Mouse (Mus musculus): ENCODE results near the gene Txlng. TPM values are rescaled to one million over a fixed set of nuclear protein-coding genes. Genes with fewer than 3 reads are reported as not detected.
"Not testable (repeated sequence)": the region's sequence is repeated elsewhere in the genome, so short reads cannot be mapped to it uniquely, and the experiment has no call there.

Txlng gene
- polyA plus RNA-seq, 1 experiment from 2014 or later = 11.9 TPM

GRCm38 (mm10) chrX:162832101-162832500 lies 2.8 kb upstream of the Txlng start:
- DNase-seq (ENCODE audit: low spot score) (no peak), ATAC-seq (ENCODE audit: low read depth) (no peak)
- no peak overlapping the region for H3K4me2 ChIP-seq (ENCODE audit: low read depth, low read length)
- H3K36me3 ChIP-seq (ENCODE audit: control insufficient read depth, insufficient read depth, low read length) = no peaks in the 10 kb centered on the region
- H3K27me3 ChIP-seq (replicated peaks; ENCODE audit: control insufficient read depth, insufficient read depth, low read length) = no peaks in the 10 kb centered on the region
- H3K9ac ChIP-seq (ENCODE audit: low read depth, low read length) = no peak overlapping the region
- 46% methylated on average over 3 of the region's 3 CpGs for WGBS
- no peak overlapping the region for H3K27ac ChIP-seq (replicated peaks; ENCODE audit: low read depth, low read length)
- no peak overlapping the region for H3K4me3 ChIP-seq (ENCODE audit: low read depth, low read length)
- no peaks in the 10 kb centered on the region for H3K9me3 ChIP-seq (ENCODE audit: control insufficient read depth, low read length)
- H3K4me1 ChIP-seq (ENCODE audit: control insufficient read depth, insufficient read depth, low read length) = no peaks in the 10 kb centered on the region

- DNase-seq (ENCODE audit: low spot score) (no peak), ATAC-seq (ENCODE audit: low read depth) (no peak)
- 61% methylated on average over 1 of the region's 1 CpGs for WGBS
- Histone ChIP-seq H3K4me1 (ENCODE audit: control insufficient read depth, insufficient read depth, low read length) (no peaks in the 10 kb centered on the region), H3K36me3 (ENCODE audit: control insufficient read depth, insufficient read depth, low read length) (no peaks in the 10 kb centered on the region), H3K9me3 (ENCODE audit: control insufficient read depth, low read length) (no peaks in the 10 kb centered on the region), H3K4me2 (ENCODE audit: low read depth, low read length) (no peak overlapping the region), H3K9ac (ENCODE audit: low read depth, low read length) (no peak overlapping the region), H3K27me3 (replicated peaks; ENCODE audit: control insufficient read depth, insufficient read depth, low read length) (no peaks in the 10 kb centered on the region), H3K4me3 (ENCODE audit: low read depth, low read length) (no peak overlapping the region), H3K27ac (replicated peaks; ENCODE audit: low read depth, low read length) (no peak overlapping the region)
Measured at GRCm38 (mm10) chrX:162831542-162831941, 2.3 kb upstream of the Txlng start.

GRCm38 (mm10) chrX:162831036-162831435 lies 1.8 kb upstream of the Txlng start:
- H3K9ac ChIP-seq (ENCODE audit: low read depth, low read length) = no peak overlapping the region
- H3K4me3 ChIP-seq (ENCODE audit: low read depth, low read length) = no peak overlapping the region
- H3K27ac ChIP-seq (replicated peaks; ENCODE audit: low read depth, low read length) = no peak overlapping the region
- DNase-seq (ENCODE audit: low spot score) (no peak), ATAC-seq (ENCODE audit: low read depth) (no peak)
- no peaks in the 10 kb centered on the region for H3K9me3 ChIP-seq (ENCODE audit: control insufficient read depth, low read length)
- no peaks in the 10 kb centered on the region for H3K27me3 ChIP-seq (replicated peaks; ENCODE audit: control insufficient read depth, insufficient read depth, low read length)
- no peaks in the 10 kb centered on the region for H3K36me3 ChIP-seq (ENCODE audit: control insufficient read depth, insufficient read depth, low read length)
- H3K4me1 ChIP-seq (ENCODE audit: control insufficient read depth, insufficient read depth, low read length) = no peaks in the 10 kb centered on the region
- no peak overlapping the region for H3K4me2 ChIP-seq (ENCODE audit: low read depth, low read length)
- WGBS = 13% methylated on average over 1 of the region's 1 CpGs

GRCm38 (mm10) chrX:162830313-162830712 lies 1.1 kb upstream of the Txlng start:
- not testable (repeated sequence) for DNase-seq (ENCODE audit: low spot score); H3K4me1 ChIP-seq (ENCODE audit: control insufficient read depth, insufficient read depth, low read length); ATAC-seq (ENCODE audit: low read depth); H3K9me3 ChIP-seq (ENCODE audit: control insufficient read depth, low read length); H3K36me3 ChIP-seq (ENCODE audit: control insufficient read depth, insufficient read depth, low read length); H3K27me3 ChIP-seq (replicated peaks; ENCODE audit: control insufficient read depth, insufficient read depth, low read length); H3K9ac ChIP-seq (ENCODE audit: low read depth, low read length); H3K4me3 ChIP-seq (ENCODE audit: low read depth, low read length); H3K27ac ChIP-seq (replicated peaks; ENCODE audit: low read depth, low read length)
- H3K4me2 ChIP-seq (ENCODE audit: low read depth, low read length) = 0 out of 2 replicates have a peak overlapping the region, but pooled peaks have one; percentile 47
- WGBS = 58% methylated on average over 2 of the region's 2 CpGs

GRCm38 (mm10) chrX:162829741-162830140 lies 487 bp upstream of the Txlng start:
- no peaks in the 10 kb centered on the region for H3K36me3 ChIP-seq (ENCODE audit: control insufficient read depth, insufficient read depth, low read length)
- peak overlapping the region; percentile 47 for H3K4me2 ChIP-seq (ENCODE audit: low read depth, low read length)
- H3K4me1 ChIP-seq (ENCODE audit: control insufficient read depth, insufficient read depth, low read length) = no peaks in the 10 kb centered on the region
- H3K27me3 ChIP-seq (replicated peaks; ENCODE audit: control insufficient read depth, insufficient read depth, low read length) = no peaks in the 10 kb centered on the region
- H3K4me3 ChIP-seq (ENCODE audit: low read depth, low read length) = peak overlapping the region; percentile 55
- H3K9ac ChIP-seq (ENCODE audit: low read depth, low read length) = peak overlapping the region; percentile 48; the same call in 1 of the 2 replicates
- DNase-seq (ENCODE audit: low spot score) (no peak), ATAC-seq (ENCODE audit: low read depth) (no peak)
- no peaks in the 10 kb centered on the region for H3K9me3 ChIP-seq (ENCODE audit: control insufficient read depth, low read length)
- H3K27ac ChIP-seq (replicated peaks; ENCODE audit: low read depth, low read length) = no peak overlapping the region
- WGBS = 37% methylated on average over 5 of the region's 5 CpGs

GRCm38 (mm10) chrX:162828783-162829182 lies 471 bp downstream of the Txlng start:
- Histone ChIP-seq H3K9me3 (ENCODE audit: control insufficient read depth, low read length) (no peaks in the 10 kb centered on the region), H3K4me3 (ENCODE audit: low read depth, low read length) (peak overlapping the region; percentile 55), H3K27me3 (replicated peaks; ENCODE audit: control insufficient read depth, insufficient read depth, low read length) (no peaks in the 10 kb centered on the region), H3K9ac (ENCODE audit: low read depth, low read length) (peak overlapping the region; percentile 55), H3K36me3 (ENCODE audit: control insufficient read depth, insufficient read depth, low read length) (no peaks in the 10 kb centered on the region), H3K4me1 (ENCODE audit: control insufficient read depth, insufficient read depth, low read length) (no peaks in the 10 kb centered on the region), H3K4me2 (ENCODE audit: low read depth, low read length) (peak overlapping the region; percentile 84), H3K27ac (replicated peaks; ENCODE audit: low read depth, low read length) (no peak overlapping the region)
- WGBS = 14% methylated on average over 9 of the region's 20 CpGs
- no peak for DNase-seq (ENCODE audit: low spot score)
- 0 out of 2 replicates have a peak, but pooled peaks have one; percentile 9 for ATAC-seq (ENCODE audit: low read depth)

GRCm38 (mm10) chrX:162828016-162828415 lies 1.2 kb downstream of the Txlng start:
- Histone ChIP-seq H3K36me3 (ENCODE audit: control insufficient read depth, insufficient read depth, low read length) (no peaks in the 10 kb centered on the region), H3K4me3 (ENCODE audit: low read depth, low read length) (peak overlapping the region; percentile 55), H3K4me2 (ENCODE audit: low read depth, low read length) (peak overlapping the region; percentile 84), H3K9ac (ENCODE audit: low read depth, low read length) (no peak overlapping the region), H3K9me3 (ENCODE audit: control insufficient read depth, low read length) (no peaks in the 10 kb centered on the region), H3K27me3 (replicated peaks; ENCODE audit: control insufficient read depth, insufficient read depth, low read length) (no peaks in the 10 kb centered on the region), H3K27ac (replicated peaks; ENCODE audit: low read depth, low read length) (no peak overlapping the region), H3K4me1 (ENCODE audit: control insufficient read depth, insufficient read depth, low read length) (no peaks in the 10 kb centered on the region)
- no peak for ATAC-seq (ENCODE audit: low read depth)
- 39% methylated on average over 6 of the region's 6 CpGs for WGBS
- no peak for DNase-seq (ENCODE audit: low spot score)

- H3K27ac ChIP-seq (replicated peaks; ENCODE audit: low read depth, low read length) = no peak overlapping the region
- no peak for ATAC-seq (ENCODE audit: low read depth)
- H3K27me3 ChIP-seq (replicated peaks; ENCODE audit: control insufficient read depth, insufficient read depth, low read length) = no peaks in the 10 kb centered on the region
- H3K36me3 ChIP-seq (ENCODE audit: control insufficient read depth, insufficient read depth, low read length) = 0 out of 2 replicates have a peak, but pooled peaks cover 7% of the 10 kb centered on the region
- H3K9ac ChIP-seq (ENCODE audit: low read depth, low read length) = no peak overlapping the region
- no peak overlapping the region for H3K4me2 ChIP-seq (ENCODE audit: low read depth, low read length)
- H3K4me3 ChIP-seq (ENCODE audit: low read depth, low read length) = no peak overlapping the region
- no peaks in the 10 kb centered on the region for H3K9me3 ChIP-seq (ENCODE audit: control insufficient read depth, low read length)
- H3K4me1 ChIP-seq (ENCODE audit: control insufficient read depth, insufficient read depth, low read length) = no peaks in the 10 kb centered on the region
- DNase-seq (ENCODE audit: low spot score) = peak; percentile 48
Measured at GRCm38 (mm10) chrX:162800371-162800770, 28.9 kb downstream of the Txlng start.

GRCm38 (mm10) chrX:162791392-162791791 lies 37.9 kb downstream of the Txlng start:
- 78% methylated on average over 5 of the region's 5 CpGs for WGBS
- not testable (repeated sequence) for H3K27me3 ChIP-seq (replicated peaks; ENCODE audit: control insufficient read depth, insufficient read depth, low read length); DNase-seq (ENCODE audit: low spot score); H3K4me3 ChIP-seq (ENCODE audit: low read depth, low read length); H3K4me2 ChIP-seq (ENCODE audit: low read depth, low read length); H3K4me1 ChIP-seq (ENCODE audit: control insufficient read depth, insufficient read depth, low read length); H3K9me3 ChIP-seq (ENCODE audit: control insufficient read depth, low read length); H3K27ac ChIP-seq (replicated peaks; ENCODE audit: low read depth, low read length); H3K9ac ChIP-seq (ENCODE audit: low read depth, low read length); ATAC-seq (ENCODE audit: low read depth)
- peaks cover 11% of the 10 kb centered on the region; the same call in 1 of the 2 replicates for H3K36me3 ChIP-seq (ENCODE audit: control insufficient read depth, insufficient read depth, low read length)
